Mouse (Mus musculus): ENCODE results near the gene Rpp25l. TPM values are rescaled to one million over a fixed set of nuclear protein-coding genes. Genes with fewer than 3 reads are reported as not detected.

The Rpp25l gene
- total and polyA plus RNA-seq, 3 experiments, result 52.0 to 63.5 TPM; not detected in 1

DNA sequence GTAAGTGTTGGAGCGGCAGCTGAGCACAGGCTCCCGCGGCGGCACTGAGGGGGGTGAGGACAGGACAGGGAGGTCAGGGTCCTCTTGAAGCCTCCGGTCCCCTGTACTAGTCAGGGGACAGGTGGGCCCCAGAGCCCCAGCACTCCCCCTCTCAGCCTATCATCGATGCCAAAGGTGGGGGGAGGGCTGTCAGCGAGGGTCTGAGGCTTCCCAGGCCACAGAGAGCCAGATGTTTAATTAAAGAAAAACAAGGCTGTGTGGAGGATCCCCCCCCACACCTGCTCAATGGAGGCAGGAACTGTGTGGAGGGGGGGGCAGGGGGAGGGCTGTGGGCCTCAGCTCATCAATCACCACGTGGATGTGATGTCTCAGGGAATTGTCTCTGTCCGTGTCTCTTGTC lies 49.7 kb downstream of the Rpp25l start:
- Histone ChIP-seq H3K36me3 (ENCODE audit: control insufficient read depth in 1 of 2, insufficient read depth in 2 of 2, low read length in 2 of 2) (no peaks in the 10 kb centered on the region), H3K27ac (ENCODE audit: control insufficient read depth, low read depth, low read length) (no peak overlapping the region), H3K9ac (ENCODE audit: control insufficient read depth, low read depth, low read length, poor library complexity, severe bottlenecking) (no peak overlapping the region), H3K4me1 (ENCODE audit: control insufficient read depth in 1 of 2, insufficient read depth in 2 of 2, low read length in 2 of 2) (no peaks in the 10 kb centered on the region), H3K27me3 (ENCODE audit: control insufficient read depth in 1 of 2, insufficient read depth in 2 of 2, low read length in 2 of 2) (no peaks in the 10 kb centered on the region; a peak in 1 of 4 replicates), H3K9me3 (replicated peaks; ENCODE audit: insufficient read depth, low read length) (no peaks in the 10 kb centered on the region), H3K79me2 (ENCODE audit: control insufficient read depth, insufficient read depth, low read length, poor library complexity) (no peaks in the 10 kb centered on the region), H3K4me3 (ENCODE audit: control insufficient read depth in 1 of 2, insufficient read depth in 1 of 2, low read depth in 2 of 2, low read length in 2 of 2) (no peak overlapping the region)
- TF ChIP-seq SIN3A (IDR thresholded peaks at IDR 0.05; ENCODE audit: low read length), result no peak
- no peak for TF ChIP-seq ZMIZ1 (IDR thresholded peaks at IDR 0.05; ENCODE audit: low read depth, low read length)
- TF ChIP-seq USF1 (IDR thresholded peaks at IDR 0.05; ENCODE audit: low read depth, low read length), result no peak
- TF ChIP-seq POLR2AphosphoS5 (IDR thresholded peaks at IDR 0.05; ENCODE audit: borderline replicate concordance, low read depth, low read length), result no peak
- TF ChIP-seq HCFC1 (IDR thresholded peaks at IDR 0.05; ENCODE audit: low read depth, low read length), result no peak
- TF ChIP-seq KAT2A (conservative IDR thresholded peaks at IDR 0.05; ENCODE audit: low read depth, low read length), result no peak
- TF ChIP-seq GATA1 (IDR thresholded peaks at IDR 0.05; ENCODE audit: low read depth, low read length), result no peak
- no peak for TF ChIP-seq NRF1 (IDR thresholded peaks at IDR 0.05; ENCODE audit: insufficient read depth, low read depth, low read length, poor library complexity, severe bottlenecking)
- no peak for TF ChIP-seq NELFE (IDR thresholded peaks at IDR 0.05; ENCODE audit: low read depth, low read length)
- TF ChIP-seq EP300 (IDR thresholded peaks at IDR 0.05; ENCODE audit: low read depth in 1 of 2, low read length in 2 of 2), result no peak
- no peak for TF ChIP-seq CTCF (IDR thresholded peaks at IDR 0.05 in 2 of 3, conservative IDR thresholded peaks at IDR 0.05 in 1 of 3; ENCODE audit: control insufficient read depth in 1 of 3, insufficient read depth in 1 of 3, low read depth in 2 of 3, low read length in 3 of 3, poor library complexity in 1 of 3, severe bottlenecking in 1 of 3)
- no peak for TF ChIP-seq RCOR1 (IDR thresholded peaks at IDR 0.05; ENCODE audit: low read depth, low read length)
- no peak for TF ChIP-seq TAL1 (IDR thresholded peaks at IDR 0.05; ENCODE audit: low read length)
- TF ChIP-seq MEF2A (IDR thresholded peaks at IDR 0.05; ENCODE audit: extremely low read depth, insufficient replicate concordance, low read depth, low read length, poor library complexity, severe bottlenecking), result no peak
- no peak for TF ChIP-seq MAFK (IDR thresholded peaks at IDR 0.05; ENCODE audit: borderline replicate concordance, low read depth, low read length)
- no peak for TF ChIP-seq USF2 (IDR thresholded peaks at IDR 0.05; ENCODE audit: borderline replicate concordance in 1 of 2, insufficient read depth in 1 of 2, low read depth in 1 of 2, low read length in 2 of 2)
- TF ChIP-seq GABPA (IDR thresholded peaks at IDR 0.05; ENCODE audit: low read depth, low read length), result no peak
- no peak for TF ChIP-seq CHD1 (IDR thresholded peaks at IDR 0.05; ENCODE audit: low read depth, low read length)
- no peak for DNase-seq (ENCODE audit: low read depth, low spot score)

DNA sequence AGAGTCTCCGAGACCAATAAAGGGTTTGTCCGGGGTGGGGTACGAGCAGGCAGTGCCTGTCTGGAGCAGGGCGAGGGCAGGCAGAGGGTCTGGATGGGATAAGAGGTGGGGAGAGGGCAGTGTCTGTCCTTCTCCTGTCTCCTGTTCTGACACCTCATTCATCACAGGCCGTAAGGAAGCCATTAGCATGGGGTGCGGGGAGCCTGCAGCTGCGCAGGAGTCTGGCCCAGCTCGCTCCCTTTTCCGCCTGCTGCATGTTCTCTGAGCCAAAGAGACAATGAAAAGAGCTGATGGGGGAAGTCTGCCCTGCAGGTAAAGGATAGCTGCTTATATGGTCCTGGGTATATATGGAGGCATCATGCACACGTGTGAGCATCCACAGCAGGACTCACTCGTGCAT lies 50.6 kb downstream of the Rpp25l start:
- no peak for TF ChIP-seq TCF12 (IDR thresholded peaks at IDR 0.05; ENCODE audit: low read depth, low read length)
- TF ChIP-seq E2F4 (IDR thresholded peaks at IDR 0.05; ENCODE audit: borderline replicate concordance, low read depth, low read length), result no peak
- TF ChIP-seq ZKSCAN1 (IDR thresholded peaks at IDR 0.05; ENCODE audit: low read depth, low read length), result no peak
- no peak for TF ChIP-seq MXI1 (IDR thresholded peaks at IDR 0.05; ENCODE audit: low read depth, low read length)
- TF ChIP-seq SIN3A (IDR thresholded peaks at IDR 0.05; ENCODE audit: low read length), result no peak
- no peak for TF ChIP-seq KAT2A (conservative IDR thresholded peaks at IDR 0.05; ENCODE audit: low read depth, low read length)
- TF ChIP-seq ZC3H11A (IDR thresholded peaks at IDR 0.05; ENCODE audit: low read depth, low read length), result no peak
- no peak for TF ChIP-seq POLR2AphosphoS5 (IDR thresholded peaks at IDR 0.05; ENCODE audit: borderline replicate concordance, low read depth, low read length)
- no peak for TF ChIP-seq MAX (IDR thresholded peaks at IDR 0.05; ENCODE audit: low read length)
- TF ChIP-seq ZNF384 (IDR thresholded peaks at IDR 0.05; ENCODE audit: low read depth, low read length), result no peak
- no peak for TF ChIP-seq MAZ (IDR thresholded peaks at IDR 0.05; ENCODE audit: low read depth, low read length)
- TF ChIP-seq MAFK (IDR thresholded peaks at IDR 0.05; ENCODE audit: borderline replicate concordance, low read depth, low read length), result no peak
- no peak for TF ChIP-seq JUND (IDR thresholded peaks at IDR 0.05; ENCODE audit: low read depth, low read length)
- TF ChIP-seq CHD1 (IDR thresholded peaks at IDR 0.05; ENCODE audit: low read depth, low read length), result no peak
- TF ChIP-seq RCOR1 (IDR thresholded peaks at IDR 0.05; ENCODE audit: low read depth, low read length), result no peak
- no peak for TF ChIP-seq BHLHE40 (IDR thresholded peaks at IDR 0.05; ENCODE audit: borderline replicate concordance, low read depth, low read length)
- TF ChIP-seq POLR2A (IDR thresholded peaks at IDR 0.05; ENCODE audit: control insufficient read depth in 1 of 2, insufficient read depth in 1 of 2, low read depth in 1 of 2, low read length in 2 of 2, poor library complexity in 1 of 2), result no peak

More for the DNA sequence above, 50.6 kb downstream of the Rpp25l start:
- Histone ChIP-seq H3K79me2 (ENCODE audit: control insufficient read depth, insufficient read depth, low read length, poor library complexity) (no peaks in the 10 kb centered on the region), H3K9me3 (replicated peaks; ENCODE audit: insufficient read depth, low read length) (no peaks in the 10 kb centered on the region), H3K4me1 (ENCODE audit: control insufficient read depth in 1 of 2, insufficient read depth in 2 of 2, low read length in 2 of 2) (no peaks in the 10 kb centered on the region), H3K27me3 (ENCODE audit: control insufficient read depth in 1 of 2, insufficient read depth in 2 of 2, low read length in 2 of 2) (no peaks in the 10 kb centered on the region), H3K36me3 (ENCODE audit: control insufficient read depth in 1 of 2, insufficient read depth in 2 of 2, low read length in 2 of 2) (no peaks in the 10 kb centered on the region), H3K27ac (ENCODE audit: control insufficient read depth, low read depth, low read length) (no peak overlapping the region), H3K4me3 (ENCODE audit: control insufficient read depth in 1 of 2, insufficient read depth in 1 of 2, low read depth in 2 of 2, low read length in 2 of 2) (no peak overlapping the region), H3K9ac (ENCODE audit: control insufficient read depth, low read depth, low read length, poor library complexity, severe bottlenecking) (no peak overlapping the region)
- no peak for DNase-seq (ENCODE audit: low read depth, low spot score)

Data from MEL (cell line).